Mouse (Mus musculus): ENCODE measurements around the gene Camkmt.

DNA sequence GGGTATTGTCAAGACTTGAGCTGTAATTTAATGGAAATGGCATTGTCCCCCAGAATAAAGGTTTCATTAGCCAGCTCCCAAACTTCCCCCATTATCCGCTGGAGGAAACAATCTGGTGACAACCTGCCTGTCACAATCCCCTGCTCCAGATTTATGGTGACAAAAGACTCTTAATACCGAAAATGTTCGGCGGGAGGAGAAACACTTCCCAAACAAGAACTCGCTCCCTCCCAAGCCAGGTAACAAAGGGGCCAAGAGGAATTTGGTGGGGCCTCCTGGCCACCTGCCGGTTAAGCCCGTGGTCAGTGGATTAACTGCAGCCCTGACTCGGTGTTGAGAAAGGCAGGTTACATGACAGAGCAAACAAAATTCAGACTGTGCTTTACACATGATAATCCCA, 383.5 kb downstream of the Camkmt start:
- no peak for TF ChIP-seq POLR2A (IDR thresholded peaks at IDR 0.05; ENCODE audit: low read depth, low read length)
- TF ChIP-seq CTCF (IDR thresholded peaks at IDR 0.05; ENCODE audit: borderline replicate concordance, insufficient read depth, low read length): no peak

Data from embryonic fibroblast, embryonic 13.5 days (primary cell).